Mouse (Mus musculus): ENCODE results near the gene Rps6ka2.

GRCm38 (mm10) chr17:7169627-7170303 is at the start of gene Rps6ka2:
- peak; percentile 92 for TF ChIP-seq POLR2A (IDR thresholded peaks at IDR 0.05; ENCODE audit: borderline replicate concordance, extremely low read depth, insufficient read depth, insufficient read length, poor library complexity, severe bottlenecking)
- TF ChIP-seq CTCF (IDR thresholded peaks at IDR 0.05; ENCODE audit: borderline replicate concordance, extremely low read depth, insufficient read depth, insufficient read length), result no peak
